Mouse (Mus musculus) layer of hippocampus, postnatal 10 days (tissue): ENCODE results near the gene Gm5475. TPM values are rescaled to one million over a fixed set of nuclear protein-coding genes. Genes with fewer than 3 reads are reported as not detected.

ENCODE experiments used
- total RNA-seq, 2 experiments: library from RNA; stranded (reverse); gene quantifications; 2 replicates each; pipeline ENCODE4 v1.2.3; 2021

Gene Gm5475
- total RNA-seq, 2 experiments from 2014 or later, result 0.14 to 0.16 TPM

Other genes starting within 250 kb of the Gm5475 start
- 10 to 100 TPM; 15.5 to 17.2 TPM for gene Atf1, start 194.3 kb upstream of the Gm5475 start, total RNA-seq
- gene Tmprss12, start 141.3 kb upstream of the Gm5475 start, total RNA-seq, result not detected
- 10 to 100 TPM; 13.8 to 16.1 TPM for gene Mettl7a1, start 118.0 kb upstream of the Gm5475 start, total RNA-seq
- not detected for gene Mettl7a3, start 87.2 kb upstream of the Gm5475 start, total RNA-seq
- not detected for gene Methig1, start 69.0 kb upstream of the Gm5475 start, total RNA-seq
- under 1 TPM in 1 of 2 experiments, not detected in 1; 0.39 TPM for gene Mettl7a2, start 68.9 kb upstream of the Gm5475 start, total RNA-seq
- not detected for gene Higd1c, start 57.6 kb upstream of the Gm5475 start, total RNA-seq
- gene Slc11a2, start 2.9 kb downstream of the Gm5475 start, total RNA-seq, result 10 to 100 TPM; 55.5 to 61.9 TPM
- gene Letmd1, start 46.9 kb downstream of the Gm5475 start, total RNA-seq, result 10 to 100 TPM; 67.8 to 79.1 TPM
- 10 to 100 TPM; 34.5 to 34.7 TPM for gene Csrnp2, start 73.3 kb downstream of the Gm5475 start, total RNA-seq
- gene Tfcp2, start 129.9 kb downstream of the Gm5475 start, total RNA-seq, result 10 to 100 TPM; 28.8 to 34.1 TPM
- gene Pou6f1, start 177.8 kb downstream of the Gm5475 start, total RNA-seq, result 100 to 1,000 TPM; 104 to 107 TPM
- 10 to 100 TPM; 78.4 to 92.4 TPM for gene Dazap2, start 193.2 kb downstream of the Gm5475 start, total RNA-seq
- 1 to 10 TPM; 1.7 to 4.1 TPM for gene Smagp, start 214.8 kb downstream of the Gm5475 start, total RNA-seq
- 1 to 10 TPM; 3.9 to 4.8 TPM for gene Bin2, start 247.4 kb downstream of the Gm5475 start, total RNA-seq